Mouse (Mus musculus): Measurements from ENCODE around the gene Rgs10.

DNA sequence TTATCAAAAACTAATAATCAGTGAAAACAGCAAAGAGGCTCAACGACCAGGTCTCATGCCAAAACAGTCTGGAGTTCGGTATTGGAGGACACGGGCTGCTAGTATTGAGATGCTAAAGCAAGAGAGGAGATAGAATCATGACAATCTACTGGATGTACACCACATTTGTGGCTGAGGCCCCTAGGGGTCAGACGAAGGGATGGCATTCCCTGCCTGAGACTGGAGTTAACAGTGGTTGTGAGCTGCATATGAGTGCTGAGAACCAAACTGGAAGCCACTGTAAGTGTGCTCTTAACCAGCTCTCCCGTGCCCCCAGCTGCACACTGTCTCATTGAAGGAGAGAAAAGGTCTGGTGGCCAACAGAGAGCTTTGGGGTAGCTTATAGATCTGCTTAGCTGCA, 43.8 kb upstream of the Rgs10 start:
- TF ChIP-seq POLR2A (IDR thresholded peaks at IDR 0.05; ENCODE audit: insufficient read length, low read depth) (no peak), POLR2AphosphoS2 (IDR thresholded peaks at IDR 0.05; ENCODE audit: insufficient read length, low read depth) (no peak)

All from myocyte (in vitro differentiated cells).